Mouse (Mus musculus): ENCODE data around the gene Bicd1.
"Not testable (repeated sequence)": the region's sequence is repeated elsewhere in the genome, so short reads cannot be mapped to it uniquely, and the experiment has no call there.

Bicd1 gene

DNA sequence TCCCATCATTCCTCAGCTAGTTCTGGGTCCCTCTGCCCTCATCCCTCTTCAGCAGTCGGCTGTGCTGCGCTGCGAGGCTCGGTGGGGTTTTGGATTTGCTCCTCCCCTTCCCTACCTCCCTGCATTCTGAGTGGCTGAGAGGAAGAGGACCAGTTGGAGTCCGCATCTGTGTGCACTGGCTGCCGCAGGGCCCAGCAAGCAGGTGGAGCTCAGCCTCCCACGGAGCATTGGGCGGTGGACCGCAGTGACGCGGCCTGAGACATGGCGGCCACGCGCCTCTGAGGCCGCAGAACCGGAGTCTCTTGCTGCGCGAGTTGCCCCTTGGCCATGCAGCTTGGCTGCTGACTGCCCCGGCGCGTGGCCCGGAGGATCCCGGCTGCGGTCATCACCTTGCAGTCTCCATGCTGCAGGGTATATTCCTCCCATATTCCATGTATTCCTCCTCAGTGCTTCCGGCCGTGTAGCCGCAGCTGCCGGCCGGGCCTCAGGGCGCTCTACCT lies at the start of gene Bicd1:
Bicd1 (plus strand) TSS at position 54 of the 500 bp plus-strand sequence.
- in situ Hi-C loops (cut with MboI, MseI), result no loop called here

DNA sequence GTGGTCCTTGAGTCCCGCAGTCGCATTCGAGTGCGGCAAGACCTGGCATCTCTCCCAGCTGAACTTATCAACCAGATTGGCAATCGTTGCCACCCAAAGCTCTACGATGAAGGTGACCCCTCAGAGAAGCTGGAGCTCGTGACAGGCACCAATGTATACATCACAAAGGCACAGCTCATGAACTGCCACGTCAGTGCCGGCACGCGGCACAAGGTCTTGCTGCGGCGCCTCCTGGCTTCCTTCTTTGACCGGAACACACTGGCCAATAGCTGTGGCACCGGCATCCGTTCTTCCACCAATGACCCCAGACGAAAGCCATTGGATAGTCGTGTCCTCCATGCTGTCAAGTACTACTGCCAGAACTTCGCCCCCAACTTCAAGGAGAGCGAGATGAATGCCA lies 46.2 kb upstream of the Bicd1 start:
- in situ Hi-C loops (cut with MboI, MseI), result not testable (repeated sequence)

DNA sequence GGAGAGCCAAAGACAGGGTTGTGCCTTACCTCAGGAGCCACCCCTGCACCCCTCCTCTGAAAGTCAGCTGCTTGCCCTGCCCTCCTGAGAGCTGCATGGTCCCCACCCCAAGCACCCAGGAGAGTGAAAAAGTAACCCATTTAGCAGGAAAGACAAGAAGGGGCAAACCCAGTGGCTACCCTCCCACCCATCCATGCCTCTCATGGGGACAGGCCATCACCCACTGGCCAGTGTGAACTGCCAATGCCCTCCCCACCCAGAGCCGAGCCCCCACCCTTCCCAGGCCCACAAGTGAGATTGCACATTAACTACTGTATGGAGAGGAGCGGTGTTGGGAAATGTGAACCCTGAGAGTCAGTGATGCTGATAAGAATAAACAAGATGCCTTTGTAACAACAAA lies 42.7 kb upstream of the Bicd1 start:
- in situ Hi-C loops (cut with MboI, MseI), result loop anchor here in 1 of 2 experiments (5.0 kb wide), 1 partner anchor 89 kb away; no protein-coding TSS in a partner anchor

DNA sequence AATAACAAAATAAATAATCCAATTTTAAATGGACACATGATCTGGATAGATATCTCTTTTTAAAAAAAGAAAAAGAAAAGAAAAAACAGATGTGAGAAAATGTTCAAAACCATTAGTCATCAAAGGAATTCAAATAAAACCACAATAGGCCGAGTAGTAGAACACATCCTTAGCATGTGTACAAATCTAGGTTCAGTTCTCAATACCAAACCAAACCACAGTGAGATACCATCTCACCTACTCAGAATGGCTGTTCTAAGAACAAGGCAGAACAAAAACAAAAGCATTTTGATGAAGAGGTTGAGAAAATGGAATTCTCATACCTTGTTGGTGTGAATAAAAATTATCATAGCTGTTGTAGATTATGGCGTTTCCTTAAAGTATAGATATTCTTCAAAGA lies 42.3 kb upstream of the Bicd1 start:
- in situ Hi-C loops (cut with MboI, MseI), result loop anchor here in 1 of 2 experiments (5.0 kb wide), 1 partner anchor 89 kb away; no protein-coding TSS in a partner anchor

DNA sequence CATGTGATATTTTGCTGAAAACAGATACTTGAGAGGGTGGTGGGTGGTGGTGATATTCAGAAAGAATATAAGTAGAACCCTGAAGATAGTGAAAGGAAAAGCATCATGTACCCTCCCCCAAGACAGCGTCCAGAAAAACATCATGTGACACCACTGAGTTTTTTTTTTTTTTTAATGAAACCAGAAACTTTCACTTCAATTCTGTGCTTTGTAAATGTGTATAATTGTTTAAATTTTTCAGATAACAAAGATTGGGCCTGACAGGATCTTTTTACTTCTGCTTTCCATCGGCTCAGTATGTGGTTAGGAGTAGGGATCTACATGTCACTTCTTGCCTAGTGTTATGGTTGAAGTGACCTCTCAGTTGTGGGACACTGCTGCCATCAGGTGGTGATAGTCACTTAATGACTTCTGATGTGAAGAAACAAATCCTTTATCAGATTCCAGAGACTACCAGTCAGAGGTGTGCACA lies 33.7 kb upstream of the Bicd1 start:
- in situ Hi-C loops (cut with MboI, MseI), result loop anchor here (5.0 kb wide), 2 partner anchors 233 to 243 kb away; partner anchors contain the start of gene Gm10203 (in 1 of the 2)

DNA sequence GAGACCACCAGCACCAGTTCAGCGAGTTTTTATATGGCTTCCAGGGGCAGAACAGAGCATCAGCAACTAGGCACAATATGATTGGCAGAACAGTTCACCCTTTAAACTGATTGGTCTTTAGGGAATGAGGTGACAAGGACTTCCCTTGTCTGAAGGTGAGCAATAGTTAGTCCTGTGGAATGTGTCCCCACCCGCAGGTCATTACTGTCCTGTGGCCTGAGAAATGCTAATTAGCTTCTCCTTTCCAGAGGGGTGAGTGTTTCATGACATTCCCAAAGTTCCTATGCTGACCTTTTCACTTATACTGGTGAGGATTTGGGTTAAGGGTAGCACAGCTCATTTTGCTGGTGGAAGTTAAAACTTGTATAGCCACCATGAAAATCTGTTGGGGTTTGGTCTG lies 25.2 kb upstream of the Bicd1 start:
- in situ Hi-C loops (cut with MboI, MseI), result no loop called here

DNA sequence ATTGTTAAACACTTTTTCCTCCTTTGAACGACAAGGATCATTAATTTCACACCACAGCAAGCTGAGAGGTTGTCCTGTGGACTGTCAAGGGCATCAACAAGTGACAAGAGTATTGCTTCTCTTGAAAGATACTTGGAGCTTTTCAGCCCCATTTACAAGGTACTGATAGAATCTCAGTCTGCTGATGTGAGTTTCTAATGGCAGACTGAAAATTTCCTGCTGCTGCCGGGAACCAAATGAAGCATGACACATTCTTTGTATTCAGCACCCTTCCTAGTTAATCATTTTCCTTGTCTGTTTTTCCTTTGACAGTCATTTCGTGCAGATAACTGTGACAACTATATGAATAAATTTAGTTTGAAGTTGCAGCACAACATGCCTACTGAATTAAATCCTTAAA lies 22.3 kb upstream of the Bicd1 start:
- in situ Hi-C loops (cut with MboI, MseI), result no loop called here

DNA sequence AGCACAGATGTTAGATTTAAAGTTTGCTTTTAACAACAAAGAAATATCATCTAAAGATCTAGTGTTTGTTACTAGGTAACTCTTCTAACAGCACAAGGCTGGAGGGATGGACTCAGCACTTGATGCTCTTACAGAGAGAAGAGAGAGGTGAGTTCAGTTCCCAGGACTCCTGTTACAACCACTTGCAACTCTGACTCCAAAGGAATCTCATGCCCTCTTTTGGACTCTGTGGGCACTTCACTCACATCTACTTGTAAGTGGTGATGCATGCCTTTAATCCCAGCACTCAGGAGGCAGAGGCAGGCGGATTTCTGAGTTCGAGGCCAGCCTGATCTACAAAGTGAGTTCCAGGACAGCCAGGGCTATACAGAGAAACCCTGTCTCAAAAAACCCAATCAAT lies 19.1 kb upstream of the Bicd1 start:
- in situ Hi-C loops (cut with MboI, MseI), result not testable (repeated sequence)

DNA sequence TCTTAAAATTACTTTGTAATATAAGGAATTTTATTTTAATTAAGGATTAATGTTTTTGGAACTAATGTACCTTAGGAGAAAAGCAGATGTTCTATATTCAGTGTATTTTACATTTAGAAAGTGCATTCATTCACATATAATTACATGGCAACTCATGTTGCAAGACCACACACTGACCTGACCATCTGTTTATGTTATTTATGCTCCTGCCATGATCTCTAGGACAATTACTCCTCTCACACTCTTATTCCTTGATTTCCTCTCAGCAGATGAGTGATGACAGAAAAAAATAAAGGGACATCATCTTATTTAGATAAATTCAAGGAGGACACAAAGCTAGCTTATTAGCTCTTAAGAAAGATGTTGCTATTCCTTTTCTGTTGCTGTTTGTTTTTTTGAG lies 9.3 kb upstream of the Bicd1 start:
- in situ Hi-C loops (cut with MboI, MseI), result no loop called here

DNA sequence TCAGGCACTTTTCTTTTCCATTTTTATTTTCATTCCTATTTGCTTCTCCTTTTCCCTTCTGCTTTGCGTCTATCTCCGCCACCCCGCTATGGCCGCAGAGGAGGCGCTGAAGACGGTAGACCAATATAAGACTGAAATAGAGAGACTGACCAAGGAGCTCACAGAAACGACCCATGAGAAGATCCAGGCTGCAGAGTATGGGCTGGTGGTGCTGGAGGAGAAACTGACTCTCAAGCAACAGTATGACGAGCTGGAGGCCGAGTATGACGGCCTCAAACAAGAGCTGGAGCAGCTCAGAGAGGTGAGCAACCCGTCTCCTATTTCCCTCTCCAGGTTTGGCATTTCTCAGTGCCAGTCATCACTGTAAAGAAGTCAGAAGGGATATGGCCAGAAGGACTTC lies 655 bp downstream of the Bicd1 start:
- in situ Hi-C loops (cut with MboI, MseI), result no loop called here

DNA sequence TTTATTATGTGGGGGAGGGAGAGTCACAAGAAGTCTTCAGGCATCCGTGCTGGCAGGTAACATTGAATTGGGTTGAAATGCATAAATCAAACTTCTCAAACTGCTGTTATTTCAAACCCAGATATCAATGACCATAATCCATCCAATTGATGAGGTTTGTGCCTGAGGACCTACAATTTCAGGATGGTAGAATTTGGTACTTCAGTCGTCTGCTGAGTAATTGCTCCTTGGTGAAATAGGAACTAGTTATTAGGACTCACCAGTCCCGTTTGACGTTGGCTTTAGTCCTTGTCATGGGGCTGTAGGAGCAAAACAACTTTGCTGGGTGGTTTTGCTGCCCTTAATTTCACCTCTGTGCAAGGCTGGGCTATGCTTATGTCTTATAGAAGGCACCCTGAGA lies 1.2 kb downstream of the Bicd1 start:
- in situ Hi-C loops (cut with MboI, MseI), result no loop called here

DNA sequence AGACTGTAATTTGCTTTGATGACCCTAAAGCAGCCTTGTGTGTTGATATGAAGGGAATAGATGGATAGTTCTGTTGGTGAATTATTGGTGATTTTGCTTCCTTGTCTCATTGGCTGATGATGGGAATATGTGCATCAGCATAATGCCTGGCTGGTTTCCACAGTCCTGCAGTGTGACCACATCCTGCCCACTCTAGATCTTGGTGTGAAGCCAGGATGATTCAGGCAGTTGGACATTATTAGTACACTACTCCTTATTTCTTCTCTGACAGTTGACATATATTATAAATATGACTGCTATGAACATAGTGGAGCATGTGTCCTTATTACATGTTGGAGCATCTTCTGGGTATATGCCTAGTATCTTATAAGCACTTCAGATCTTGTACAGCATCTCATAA lies 4.6 kb downstream of the Bicd1 start:
- in situ Hi-C loops (cut with MboI, MseI), result no loop called here

DNA sequence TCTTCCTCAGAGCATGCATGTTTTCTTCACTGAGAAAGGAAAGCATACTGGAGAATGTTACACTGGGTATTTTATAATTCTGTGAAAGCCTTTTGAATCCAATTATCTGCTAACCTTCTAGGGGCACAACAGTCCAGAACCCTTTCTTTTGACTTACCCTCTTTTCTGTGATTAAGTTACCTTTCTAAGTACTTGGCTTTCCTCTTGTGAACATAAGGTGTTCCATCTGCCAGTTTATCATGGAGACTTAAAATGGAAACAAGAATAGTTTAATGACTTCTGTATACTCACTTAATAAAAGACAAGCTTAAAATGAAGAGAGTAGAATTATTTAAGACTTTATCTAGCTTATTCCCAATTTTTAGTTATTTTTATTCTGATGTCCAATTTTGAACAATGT lies 16.1 kb downstream of the Bicd1 start:
- in situ Hi-C loops (cut with MboI, MseI), result no loop called here

DNA sequence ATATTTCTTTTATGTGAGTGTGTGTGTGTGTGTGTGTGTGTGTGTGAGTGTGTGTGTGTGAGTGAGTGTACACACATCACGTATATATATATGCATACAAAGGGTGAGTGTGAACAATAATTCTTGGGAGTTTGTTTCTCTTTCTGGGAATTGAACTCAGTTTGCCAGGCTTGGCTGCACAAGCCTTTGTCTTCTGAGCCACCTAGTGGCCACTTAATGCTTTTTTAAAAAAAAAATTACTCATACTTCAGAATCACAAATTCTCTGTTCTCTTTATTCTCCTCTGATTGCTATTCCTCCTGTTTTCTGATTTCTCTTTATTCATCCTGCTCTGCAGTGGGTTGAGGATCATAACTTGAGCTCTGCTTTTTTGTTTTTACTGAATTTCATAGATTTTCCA lies 30.5 kb downstream of the Bicd1 start:
- in situ Hi-C loops (cut with MboI, MseI), result no loop called here

DNA sequence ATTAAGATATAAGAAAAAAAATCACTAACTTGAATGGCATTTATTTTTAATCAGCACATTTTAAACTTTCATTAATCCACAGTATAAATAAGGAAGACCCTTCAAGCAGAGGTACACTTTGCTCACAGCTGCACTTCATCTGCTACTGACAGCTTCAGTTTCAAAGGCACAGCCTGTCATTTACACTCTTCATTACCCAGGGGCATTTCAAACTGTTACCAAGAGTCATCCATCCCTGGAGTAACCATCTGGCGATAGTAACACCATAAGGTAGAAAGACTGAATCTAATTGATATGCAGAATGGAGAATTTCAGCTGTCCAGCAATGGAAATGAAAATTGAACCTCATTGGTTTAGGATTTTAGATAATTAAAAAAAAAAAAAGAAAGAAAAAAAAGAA lies 34.2 kb downstream of the Bicd1 start:
- in situ Hi-C loops (cut with MboI, MseI), result no loop called here

DNA sequence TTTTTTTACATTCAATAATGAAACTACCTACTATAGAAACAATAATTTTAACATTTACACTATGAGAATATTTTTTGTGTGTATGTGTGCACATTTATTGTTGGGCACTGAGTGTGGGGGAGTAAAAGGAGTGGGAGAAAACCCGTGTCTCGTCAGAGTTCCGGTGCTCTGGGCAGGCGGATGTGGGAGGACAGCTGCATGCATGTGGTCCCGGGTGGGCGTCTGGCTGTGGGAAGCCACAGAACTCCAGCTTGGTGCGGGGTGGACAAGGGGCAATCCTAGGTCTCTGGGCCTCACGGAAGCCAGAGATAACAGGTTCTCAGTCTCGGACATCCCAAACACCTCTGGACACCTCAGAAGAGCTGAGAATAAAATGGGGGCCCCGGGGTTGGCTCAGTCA lies 37.2 kb downstream of the Bicd1 start:
- in situ Hi-C loops (cut with MboI, MseI), result no loop called here

DNA sequence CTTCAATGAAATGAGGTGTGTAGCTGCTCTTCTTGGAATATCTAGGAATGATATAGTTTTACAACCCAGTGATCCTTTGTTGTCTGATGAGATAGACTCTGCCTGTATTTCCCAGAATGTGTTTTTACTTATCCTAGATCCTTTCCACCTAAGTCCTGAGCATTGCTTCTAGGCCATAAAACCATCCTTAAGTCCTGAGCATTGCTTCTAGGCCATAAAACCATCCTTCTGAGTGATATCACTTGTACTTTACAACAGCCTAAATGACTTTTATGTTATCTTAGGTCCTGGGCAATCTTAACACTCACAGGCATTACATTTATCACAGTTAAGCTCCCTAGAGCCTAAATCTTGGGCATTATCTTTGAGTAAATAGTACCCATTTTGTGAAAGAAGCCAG lies 48.6 kb downstream of the Bicd1 start:
- in situ Hi-C loops (cut with MboI, MseI), result no loop called here

DNA sequence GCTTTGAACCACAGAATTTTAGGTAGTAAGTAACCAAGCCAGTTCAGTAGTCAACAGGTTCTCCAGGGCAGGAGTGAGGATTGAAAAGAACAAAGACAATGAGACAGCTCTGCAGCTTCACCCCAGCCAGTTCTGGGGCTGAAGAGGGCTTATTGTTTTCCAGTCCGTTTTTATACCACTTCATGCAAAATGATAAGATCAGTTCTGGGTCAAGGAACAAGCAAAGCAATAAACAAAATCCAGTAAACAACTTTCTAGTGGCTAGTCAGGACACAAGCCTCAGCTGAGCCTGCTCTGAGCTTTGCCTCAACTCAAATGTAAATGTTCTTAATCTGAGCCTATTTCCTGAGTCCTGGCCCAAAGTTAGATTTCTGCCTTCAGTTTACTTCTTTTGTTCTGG lies 52.3 kb downstream of the Bicd1 start:
- in situ Hi-C loops (cut with MboI, MseI), result no loop called here

DNA sequence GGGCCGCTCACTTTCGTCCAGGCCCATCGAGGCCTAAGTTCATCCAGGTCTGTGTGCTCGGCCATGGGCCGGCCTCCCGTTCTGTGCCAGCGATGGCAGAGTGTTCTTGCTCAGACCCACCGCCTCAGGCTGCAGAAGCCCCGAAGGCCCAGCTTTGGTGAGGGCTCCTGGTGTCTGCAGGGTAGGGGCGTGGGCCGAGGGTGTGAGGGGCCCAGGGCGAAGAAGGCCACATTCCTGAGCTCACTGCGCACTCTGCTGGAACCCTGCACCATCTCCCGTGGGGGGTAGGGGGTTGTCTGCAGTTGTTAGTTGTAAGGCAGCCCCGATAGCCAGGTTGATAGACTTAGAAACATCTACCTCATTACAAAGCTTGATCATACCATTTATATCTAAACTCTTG lies 62.8 kb downstream of the Bicd1 start:
- in situ Hi-C loops (cut with MboI, MseI), result no loop called here

DNA sequence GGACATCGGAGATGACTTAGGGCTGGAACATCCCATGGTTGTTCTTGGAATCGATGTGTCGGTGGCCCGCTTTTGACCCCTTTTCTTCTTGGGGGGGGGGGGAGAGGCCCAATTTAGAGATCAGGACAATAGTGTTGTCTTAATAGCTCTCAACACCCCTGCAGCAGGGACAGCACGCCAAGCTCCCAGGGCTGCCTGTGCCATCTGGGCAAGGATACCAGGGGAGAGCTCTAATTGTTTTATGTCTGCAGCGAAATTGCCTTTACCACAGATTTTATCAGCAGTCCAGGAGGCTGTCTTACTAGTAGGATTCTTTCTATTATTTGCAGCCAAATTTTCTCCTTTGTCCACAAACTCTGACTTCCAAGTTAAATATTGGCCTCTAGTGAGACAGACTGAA lies 63.8 kb downstream of the Bicd1 start:
- in situ Hi-C loops (cut with MboI, MseI), result not testable (repeated sequence)

DNA sequence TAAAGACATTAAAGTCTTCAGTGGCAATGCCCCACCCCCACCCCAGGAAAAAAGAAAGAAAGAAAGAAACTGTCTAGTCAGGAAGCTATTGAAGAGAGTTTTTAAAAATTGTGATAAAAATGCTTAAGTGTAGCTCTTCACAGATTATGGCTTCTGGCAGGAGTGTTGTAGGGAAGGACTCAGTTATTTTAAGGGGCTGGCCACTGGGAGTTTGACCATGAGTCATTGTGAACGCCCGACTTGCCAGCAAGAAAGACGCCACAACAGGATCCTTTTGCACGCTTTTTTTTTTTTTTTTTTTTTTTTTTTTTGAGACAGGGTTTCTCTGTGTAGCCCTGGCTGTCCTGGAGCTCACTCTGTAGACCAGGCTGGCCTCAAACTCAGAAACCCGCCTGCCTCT lies 73.2 kb downstream of the Bicd1 start:
- in situ Hi-C loops (cut with MboI, MseI), result not testable (repeated sequence)

DNA sequence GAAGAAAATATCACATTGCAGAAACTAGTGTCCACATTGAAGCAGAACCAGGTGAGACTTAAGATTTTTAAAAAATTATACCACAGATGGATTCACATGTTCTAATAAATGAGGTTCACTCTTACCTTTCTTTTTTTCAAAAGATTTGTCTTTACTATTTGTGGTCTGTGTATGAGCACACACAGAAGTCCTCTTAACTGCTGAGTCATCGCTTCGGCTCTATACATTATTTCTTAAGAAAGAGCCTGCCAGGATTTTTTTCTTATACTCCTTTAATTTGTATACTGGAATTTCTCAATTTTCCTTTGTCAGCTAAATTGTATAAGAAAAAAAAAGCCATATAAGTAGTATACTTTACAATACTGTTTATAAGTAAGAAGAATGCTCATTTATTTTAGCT lies 86.0 kb downstream of the Bicd1 start:
- in situ Hi-C loops (cut with MboI, MseI), result no loop called here

DNA sequence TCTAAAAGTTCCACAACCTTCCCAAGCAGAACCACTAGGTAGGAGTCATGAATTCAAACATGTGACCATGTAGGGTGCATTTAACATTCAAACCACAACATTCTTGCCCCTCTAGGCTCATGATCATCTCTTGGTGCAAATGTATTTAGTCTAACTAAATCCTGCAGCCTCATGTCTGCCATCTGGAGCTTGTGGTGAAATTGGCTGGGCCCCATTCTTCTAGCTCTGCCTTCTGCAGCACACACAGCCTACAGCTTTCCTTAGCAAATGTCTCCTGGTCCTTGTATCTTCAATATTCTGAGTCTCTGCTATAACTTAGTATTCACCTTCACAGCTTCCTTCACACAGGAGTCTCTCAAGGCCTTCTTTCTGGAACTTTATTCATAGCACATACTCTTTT lies 87.2 kb downstream of the Bicd1 start:
- in situ Hi-C loops (cut with MboI, MseI), result no loop called here

All from T-helper 17 cell (primary cell).